Mouse (Mus musculus) granulocyte monocyte progenitor cell, adult 5-6 weeks (primary cell): ENCODE data around the gene Ccdc92b. TPM values are rescaled to one million over a fixed set of nuclear protein-coding genes. Genes with fewer than 3 reads are reported as not detected.

Experiments used
- ATAC-seq: replicated peaks from 2 replicates; pipeline ENCODE4 v1.8.0; 2016; ENCODE audit warnings: mild to moderate bottlenecking, moderate TSS enrichment, inconsistent platforms; ENCODE audit not compliant: poor library complexity, severe bottlenecking
- total RNA-seq, 2 experiments: library from RNA; stranded (forward) in 1 of 2; stranded (reverse) in 1 of 2; fragments of 200-712, 200-1000 nt in 1 of 2; fragments of >200 nt in 1 of 2; fragmentation: Nextera tagmentation in 1 of 2; gene quantifications; 2 replicates each; pipeline ENCODE4 v1.2.3; 2014 to 2017

Gene Ccdc92b
- total RNA-seq, 2 experiments from 2014 or later = not detected

- ATAC-seq = peak; percentile 44
Observed at GRCm38 (mm10) chr11:74610545-74611176, 8.7 kb upstream of the Ccdc92b start, which contains the start of gene Rap1gap2. Rap1gap2 (minus strand) TSS chr11:74610915.

- ATAC-seq = no peak
Observed at GRCm38 (mm10) chr11:74611437-74611836, 8.0 kb upstream of the Ccdc92b start.

- ATAC-seq = no peak
Observed at GRCm38 (mm10) chr11:74613428-74613827, 6.0 kb upstream of the Ccdc92b start.

GRCm38 (mm10) chr11:74615571-74615970, 3.8 kb upstream of the Ccdc92b start:
- no peak for ATAC-seq

DNA sequence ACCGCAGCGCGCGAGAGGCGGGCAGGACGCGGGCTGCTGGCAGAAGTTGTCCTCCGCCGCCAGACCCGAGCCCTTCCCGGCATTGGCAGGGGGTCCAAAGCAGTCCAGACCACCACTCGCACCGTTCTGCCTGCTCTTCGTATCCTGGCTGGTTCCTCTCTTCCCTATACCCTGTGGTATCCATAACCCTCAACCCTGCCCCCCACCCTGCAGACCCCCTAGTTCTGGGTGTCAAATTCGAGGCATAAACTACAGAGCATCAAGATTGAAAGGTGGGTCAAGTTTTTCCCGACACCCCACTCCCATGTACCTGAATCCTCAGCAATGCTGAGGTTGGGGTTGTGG, 523 bp downstream of the Ccdc92b start:
- ATAC-seq = no peak

GRCm38 (mm10) chr11:74621974-74622669, 2.7 kb downstream of the Ccdc92b start:
- no peak for ATAC-seq

DNA sequence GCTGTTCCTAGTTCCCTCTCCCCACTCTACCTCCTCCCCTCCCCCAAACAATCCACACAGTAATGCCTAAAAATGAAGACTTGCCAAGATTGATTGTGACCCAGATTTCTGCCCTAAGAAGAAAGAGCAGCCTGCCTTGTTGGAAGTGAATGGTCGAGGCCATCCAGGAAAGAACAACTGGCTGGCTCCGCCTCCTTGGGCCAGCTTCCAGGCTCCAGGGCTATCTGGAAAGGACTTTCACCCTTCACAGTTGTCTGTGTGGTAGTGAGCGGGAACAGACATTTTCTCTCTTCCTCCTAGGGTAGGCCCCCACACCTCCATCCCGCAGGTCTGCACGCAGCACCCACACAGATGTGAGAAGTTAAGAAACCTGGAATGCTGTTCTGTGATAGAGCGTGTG, 4.3 kb downstream of the Ccdc92b start:
- ATAC-seq = no peak

DNA sequence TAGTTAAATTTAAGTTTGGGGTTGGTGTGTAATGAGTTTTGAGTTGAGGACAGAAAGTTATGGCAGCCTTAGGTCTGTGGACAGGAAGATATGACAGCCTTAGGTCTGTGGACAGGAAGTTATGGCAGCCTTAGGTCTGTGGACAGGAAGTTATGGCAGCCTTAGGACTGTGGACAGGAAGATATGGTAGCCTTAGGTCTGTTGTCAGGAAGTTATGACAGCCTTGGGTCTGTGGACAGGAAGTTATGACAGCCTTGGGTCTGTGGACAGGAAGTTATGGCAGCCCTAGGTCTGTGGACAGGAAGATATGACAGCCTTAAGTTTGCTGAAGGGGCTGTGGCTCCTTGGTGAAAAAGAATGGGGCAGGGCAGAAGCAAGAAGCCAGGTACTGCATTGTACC, 5.9 kb downstream of the Ccdc92b start:
- peak; percentile 86 for ATAC-seq

DNA sequence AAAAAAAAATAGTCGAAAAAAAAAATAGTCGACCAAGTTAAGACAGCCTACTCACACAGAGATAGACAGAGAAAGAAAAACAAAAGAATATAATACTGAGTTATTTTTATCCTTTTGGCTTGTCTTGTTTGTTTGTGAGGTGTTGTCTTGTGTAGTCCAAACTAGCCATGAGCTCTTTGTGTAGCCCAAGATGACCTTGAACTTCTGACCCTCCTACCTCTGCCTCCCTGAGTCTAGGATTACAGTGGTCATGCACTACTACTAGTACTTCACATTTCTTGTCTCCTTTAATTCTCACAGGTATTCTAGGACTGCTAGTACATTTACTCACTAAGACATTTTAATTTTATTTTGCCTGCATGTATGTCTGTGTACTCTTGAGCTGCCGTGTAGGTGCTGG, 8.1 kb downstream of the Ccdc92b start:
- no peak for ATAC-seq

GRCm38 (mm10) chr11:74631880-74632789, 12.7 kb downstream of the Ccdc92b start:
- ATAC-seq = no peak

DNA sequence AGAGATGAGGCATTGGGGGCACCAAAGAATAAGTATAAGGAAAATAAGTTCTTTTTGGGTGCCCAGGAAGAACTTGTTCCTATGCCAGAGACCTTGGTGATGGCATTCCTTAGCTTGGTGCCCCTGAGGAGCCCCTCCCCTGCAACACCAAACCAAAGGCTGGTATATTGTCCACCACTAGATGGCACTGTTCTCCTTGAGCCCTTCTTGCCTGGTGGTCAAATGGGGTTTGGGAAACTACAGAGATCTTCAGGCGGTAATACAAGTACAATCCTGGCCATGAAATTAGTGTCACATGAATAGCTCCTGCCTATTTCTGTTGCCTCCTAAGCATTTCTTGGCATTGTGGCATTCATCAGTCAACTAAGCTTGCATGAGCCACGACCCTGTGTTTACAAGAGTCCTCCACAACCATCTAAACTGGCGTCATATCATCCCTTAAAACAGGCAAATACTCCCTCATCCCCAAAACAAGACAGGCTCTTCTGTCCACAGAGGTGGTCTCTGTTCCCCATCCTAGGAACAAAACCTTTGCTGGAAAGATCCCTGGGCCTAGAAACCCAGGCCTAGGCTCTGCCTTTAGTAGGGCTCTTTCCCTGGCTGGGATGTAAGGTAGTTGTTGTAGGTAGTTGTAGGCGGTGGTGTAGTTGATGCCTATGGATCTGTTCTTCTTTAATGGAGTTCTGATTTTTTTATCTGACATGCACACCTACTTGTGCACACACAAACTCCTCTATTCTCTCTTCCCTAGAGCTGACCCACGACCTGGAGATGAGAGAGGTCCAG, 15.3 kb downstream of the Ccdc92b start:
- ATAC-seq = peak; percentile 78

DNA sequence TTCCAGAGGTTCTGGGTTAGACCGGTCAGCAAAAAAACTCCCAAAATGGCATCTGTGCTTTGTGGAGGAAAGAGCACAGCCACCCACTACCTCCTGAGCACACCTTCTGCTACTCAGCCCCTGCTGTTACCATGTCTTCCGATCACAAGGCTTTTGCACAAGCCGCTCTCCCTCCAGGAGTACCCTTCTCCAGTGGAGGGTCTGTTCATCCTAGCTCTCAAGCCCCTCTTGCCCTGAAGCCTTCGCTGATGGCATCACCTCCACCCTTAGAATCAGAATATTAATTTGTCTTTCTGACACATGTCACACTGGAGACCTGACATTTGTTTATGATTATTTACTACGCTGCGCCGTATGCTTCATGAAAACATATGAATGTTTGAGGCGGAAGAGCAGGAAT, 18.1 kb downstream of the Ccdc92b start:
- no peak for ATAC-seq

DNA sequence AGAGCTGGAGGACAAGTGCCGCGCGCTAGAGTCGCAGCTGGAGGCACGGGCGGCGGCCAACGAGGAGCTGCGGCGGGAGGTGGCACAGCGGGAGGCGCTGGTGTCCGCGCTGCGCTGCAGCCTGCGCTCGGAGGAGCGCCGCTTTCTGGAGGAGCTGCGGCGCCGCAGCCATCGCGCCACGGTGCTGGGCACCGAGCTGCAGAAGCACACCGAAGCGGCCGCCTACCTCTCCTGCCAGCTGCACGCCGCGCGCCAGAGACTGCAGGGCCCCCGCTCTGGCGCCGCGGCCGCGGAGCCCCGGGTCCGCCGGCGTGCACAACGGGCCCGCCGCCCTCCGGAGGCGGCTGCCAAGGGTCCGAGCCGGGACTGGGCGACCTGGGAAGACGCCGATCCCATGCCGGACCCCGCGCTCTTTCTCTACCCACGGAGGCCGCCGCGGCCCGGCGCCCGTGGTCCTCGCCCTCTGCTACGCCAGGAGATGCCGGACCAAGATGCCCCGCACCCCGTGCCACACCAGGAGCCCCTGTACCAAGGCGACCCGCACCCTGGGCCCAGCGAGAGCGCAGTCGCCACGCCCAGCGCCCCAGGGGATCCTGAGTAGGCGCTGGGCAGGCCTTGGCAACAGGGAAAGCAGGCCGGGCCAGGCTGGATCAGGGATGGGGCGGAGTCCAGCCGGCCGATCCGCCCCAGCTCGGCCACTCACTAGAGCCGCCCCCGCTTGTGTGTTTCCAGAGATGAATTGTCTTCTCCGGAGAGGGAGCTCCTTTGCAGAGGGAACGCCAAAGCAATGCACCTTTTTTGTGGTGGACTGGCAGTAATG, 18.8 kb downstream of the Ccdc92b start:
- peak; percentile 74 for ATAC-seq

- ATAC-seq = no peak
Observed at GRCm38 (mm10) chr11:74638791-74639411, 19.5 kb downstream of the Ccdc92b start.

GRCm38 (mm10) chr11:74639628-74640027, 20.2 kb downstream of the Ccdc92b start:
- ATAC-seq = 0 out of 2 replicates have a peak, but pooled peaks have one; percentile 5

DNA sequence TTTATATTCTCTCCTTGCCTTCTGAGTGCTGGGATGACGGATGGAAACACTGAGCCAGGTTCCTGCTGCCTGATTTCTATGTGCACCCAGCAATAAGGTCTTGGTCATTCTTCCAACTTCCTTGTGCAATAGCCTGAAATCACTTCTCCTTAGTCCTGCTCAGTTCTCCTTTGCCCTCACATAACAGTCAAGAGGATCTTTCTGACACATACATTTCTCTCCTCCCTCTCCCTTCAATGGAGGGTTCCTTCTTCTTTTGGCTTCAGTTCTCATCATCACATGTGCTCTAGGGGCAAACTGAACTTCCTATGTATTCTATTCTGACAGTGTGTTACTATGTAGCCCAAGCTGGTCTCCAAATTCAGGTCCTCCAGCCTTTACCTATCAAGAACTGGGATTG, 28.6 kb downstream of the Ccdc92b start:
- ATAC-seq = peak; percentile 67

DNA sequence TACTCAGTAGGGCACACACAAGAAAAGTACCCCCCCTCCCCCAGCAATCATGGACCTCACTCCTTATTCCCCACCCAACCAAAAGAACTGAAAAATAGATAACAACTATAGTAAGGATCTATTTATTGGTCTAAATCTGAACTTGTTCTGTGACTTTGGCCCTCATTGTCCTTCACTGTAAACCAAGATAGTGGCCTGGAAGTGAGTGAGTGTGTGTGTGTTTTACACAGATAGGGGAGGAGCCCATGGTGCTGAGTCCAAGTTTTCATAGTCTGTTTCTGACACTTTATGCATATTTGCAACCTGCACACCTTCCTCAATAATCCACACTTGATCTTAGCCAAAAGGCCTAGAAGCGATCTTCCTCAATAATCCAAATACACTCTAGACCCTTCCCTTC, 29.3 kb downstream of the Ccdc92b start:
- no peak for ATAC-seq

GRCm38 (mm10) chr11:74649095-74649646, 29.8 kb downstream of the Ccdc92b start, which contains the start of gene Cluh:
Cluh (plus strand) TSS chr11:74649495.
- peak; percentile 77 for ATAC-seq
